Mouse (Mus musculus) kidney, postnatal 4 days (tissue): ENCODE results near the gene Trcg1.

Experiments used
- DNase-seq, 2 experiments: peaks; one replicate each; pipeline ENCODE4 v3.0.0; 2021; ENCODE audit warnings: mixed read lengths in 2 of 2

The Trcg1 gene

GRCm38 (mm10) chr9:57265125-57265524, 28.8 kb downstream of the Trcg1 start:
- no peak for DNase-seq

DNA sequence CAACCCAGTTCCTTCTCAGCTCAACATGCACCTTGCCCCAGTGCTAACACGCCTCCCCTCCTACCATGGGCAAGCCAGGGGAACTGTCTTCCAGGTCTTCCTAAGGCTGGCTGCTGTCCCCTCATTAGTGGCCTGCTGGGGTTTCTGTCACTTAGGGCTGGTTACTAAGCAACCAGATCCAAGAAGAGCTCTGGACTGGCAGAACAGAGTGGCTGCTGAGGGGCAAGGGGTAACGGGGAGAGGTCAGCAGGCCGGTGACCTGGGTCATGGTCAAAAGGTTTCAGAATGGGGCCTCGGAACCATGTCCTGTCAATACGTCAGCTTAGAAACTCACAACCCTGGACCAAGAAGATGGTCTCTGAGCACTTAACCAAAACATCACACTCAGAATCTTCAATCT, 31.1 kb downstream of the Trcg1 start:
- DNase-seq: no peak

DNA sequence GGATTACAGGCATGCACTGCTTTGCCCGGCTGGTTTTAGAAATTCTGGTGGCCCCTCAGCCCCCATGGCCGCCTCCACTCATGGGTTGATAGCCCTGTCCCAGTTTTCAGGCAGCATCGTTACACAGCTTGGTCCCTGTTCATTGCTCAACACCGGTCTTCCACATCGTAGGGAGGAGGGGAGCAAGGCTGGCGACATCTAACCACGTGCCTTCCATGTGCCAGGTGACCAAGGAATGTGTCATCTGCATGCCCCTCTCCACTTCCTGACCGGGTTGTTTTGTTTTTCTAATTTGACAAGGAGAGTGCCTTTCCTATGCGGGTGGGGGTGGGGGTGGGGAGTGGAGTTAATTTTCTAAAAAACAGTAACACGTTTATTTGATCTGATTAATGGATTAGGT, 31.7 kb downstream of the Trcg1 start:
- DNase-seq: no peak

DNA sequence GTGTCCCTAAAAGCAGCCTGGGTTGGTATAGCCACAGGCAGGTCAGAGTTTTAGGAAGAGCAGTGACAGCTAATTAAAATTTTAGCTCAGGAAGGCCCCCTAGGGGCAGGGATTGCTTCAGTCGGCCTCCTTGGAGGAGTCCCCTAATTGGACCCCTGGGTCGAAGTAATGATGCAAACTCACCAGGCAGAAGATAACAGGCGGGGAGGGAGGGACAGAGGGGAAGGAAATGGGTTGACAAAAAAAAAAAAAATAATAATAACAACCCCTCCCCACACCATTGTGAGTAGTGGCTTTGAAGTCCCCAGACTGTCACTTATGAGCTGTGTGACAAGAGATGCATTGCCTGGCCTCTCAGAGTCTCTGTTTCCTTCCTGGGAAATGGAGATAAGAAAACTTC, 32.2 kb downstream of the Trcg1 start:
- peak in 1 of 2 experiments; percentile 32 for DNase-seq

GRCm38 (mm10) chr9:57269384-57269783, 33.0 kb downstream of the Trcg1 start:
- no peak for DNase-seq

DNA sequence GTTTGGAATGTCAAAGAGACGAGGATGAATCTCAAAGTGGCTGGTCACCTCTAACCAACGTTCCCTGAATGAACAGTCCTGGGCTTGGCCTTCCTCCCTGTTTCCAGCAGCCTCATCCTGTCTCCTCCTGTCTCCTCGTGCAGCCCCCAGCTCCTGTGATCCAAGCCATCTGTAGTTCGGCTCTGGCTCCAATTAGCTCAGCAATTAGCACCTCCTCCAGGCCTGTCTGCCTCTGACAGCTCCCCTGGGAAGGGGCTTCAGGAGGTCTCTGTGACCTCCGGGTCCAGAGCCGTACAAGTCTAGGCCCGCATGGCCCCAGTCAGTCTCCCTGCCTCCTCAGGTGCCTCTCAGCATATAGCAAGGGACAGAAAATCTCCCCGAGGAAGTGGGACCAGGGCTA, 34.0 kb downstream of the Trcg1 start:
- peak; percentile 63 to 64 for DNase-seq

DNA sequence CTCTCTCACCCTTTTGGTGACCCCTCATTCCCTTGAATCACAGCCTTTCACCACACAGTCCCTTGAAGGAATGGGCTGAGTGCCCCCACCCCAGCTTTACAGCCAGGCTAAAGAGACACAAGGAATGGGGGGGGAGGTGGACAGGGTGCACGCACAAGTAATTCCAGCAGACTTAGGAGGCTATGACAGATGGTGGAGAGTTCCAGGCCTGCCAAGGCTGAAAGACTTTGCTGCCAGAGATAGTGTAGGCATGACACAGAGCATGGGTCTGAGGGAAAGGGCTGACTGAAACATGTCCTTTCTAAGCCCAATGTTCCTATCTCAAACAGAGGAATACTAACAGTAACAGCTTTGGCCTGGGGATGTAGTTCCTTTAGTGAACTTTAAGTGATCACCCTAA, 34.7 kb downstream of the Trcg1 start:
- DNase-seq: no peak

- DNase-seq: no peak
These were observed 35.6 kb downstream of the Trcg1 start for GRCm38 (mm10) chr9:57271837-57272562.

- DNase-seq: no peak
These were observed 36.8 kb downstream of the Trcg1 start for GRCm38 (mm10) chr9:57272902-57273804.

- DNase-seq: peak; percentile 46 to 60
These were observed 37.6 kb downstream of the Trcg1 start for GRCm38 (mm10) chr9:57273805-57274494.

GRCm38 (mm10) chr9:57276311-57276710, 40.0 kb downstream of the Trcg1 start:
- no peak for DNase-seq

DNA sequence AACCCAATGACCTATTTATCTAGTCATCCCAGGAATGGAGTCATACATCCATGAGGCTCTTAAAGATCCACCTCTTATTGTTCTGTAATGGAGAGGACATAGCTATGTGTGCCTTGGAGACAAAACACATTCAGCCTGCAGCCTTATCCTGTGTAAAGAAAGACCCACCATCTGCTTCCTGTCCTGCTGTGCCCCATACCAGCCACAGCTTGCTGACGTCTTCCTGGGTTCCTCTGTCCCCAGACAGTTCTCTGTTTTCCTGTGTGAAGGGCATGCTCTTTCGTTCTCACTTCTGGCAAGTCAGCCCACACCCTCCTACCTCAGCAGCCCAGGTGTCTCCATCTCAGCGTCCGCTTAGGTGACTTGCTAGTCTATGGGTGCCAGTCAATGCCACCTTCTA, 41.9 kb downstream of the Trcg1 start:
- DNase-seq: no peak

- no peak for DNase-seq
These were observed 43.1 kb downstream of the Trcg1 start for GRCm38 (mm10) chr9:57279441-57279840.

GRCm38 (mm10) chr9:57281549-57281948, 45.2 kb downstream of the Trcg1 start:
- DNase-seq: peak; percentile 70 to 78

- no peak for DNase-seq
These were observed 46.3 kb downstream of the Trcg1 start for GRCm38 (mm10) chr9:57282686-57283085.

- no peak for DNase-seq
These were observed 47.0 kb downstream of the Trcg1 start for GRCm38 (mm10) chr9:57283311-57283710.

DNA sequence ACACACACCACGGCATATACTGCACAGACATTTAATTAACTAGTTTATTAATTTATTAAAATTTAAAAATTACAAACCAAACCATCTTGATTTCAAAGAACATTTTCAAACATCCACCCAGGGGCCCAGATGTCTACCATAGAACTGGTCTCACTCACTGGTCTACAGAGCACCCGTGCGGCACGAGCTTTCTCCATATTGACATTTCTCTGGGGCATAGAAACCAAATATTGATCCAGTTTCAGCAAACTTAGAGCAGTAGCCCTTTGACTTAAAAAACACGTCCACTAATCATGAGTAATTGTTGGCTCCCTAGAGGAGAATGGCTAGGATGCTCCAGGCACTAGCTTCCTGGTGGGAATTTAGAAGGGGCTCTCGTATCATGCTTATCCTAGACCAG, 50.8 kb downstream of the Trcg1 start:
- no peak for DNase-seq

GRCm38 (mm10) chr9:57294905-57295304, 58.5 kb downstream of the Trcg1 start:
- no peak for DNase-seq

DNA sequence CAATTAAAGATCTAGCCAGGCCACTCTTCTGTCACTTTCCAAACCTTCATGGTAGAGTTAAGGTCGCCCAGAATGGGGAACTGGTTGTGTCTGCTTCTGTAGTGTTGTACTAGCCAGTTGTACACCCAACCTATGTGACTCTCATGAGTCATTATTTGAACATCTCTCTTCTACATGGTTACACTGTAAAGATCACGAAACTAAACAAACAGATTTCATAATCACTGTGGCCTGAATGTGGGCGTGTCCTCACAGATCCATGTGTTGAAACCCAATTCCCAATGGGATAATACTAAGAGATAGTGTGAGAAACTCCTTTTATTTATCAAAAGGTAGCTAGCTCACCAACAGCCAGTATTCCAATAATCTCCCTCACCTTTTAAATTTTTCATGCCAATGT, 59.3 kb downstream of the Trcg1 start:
- DNase-seq: no peak

DNA sequence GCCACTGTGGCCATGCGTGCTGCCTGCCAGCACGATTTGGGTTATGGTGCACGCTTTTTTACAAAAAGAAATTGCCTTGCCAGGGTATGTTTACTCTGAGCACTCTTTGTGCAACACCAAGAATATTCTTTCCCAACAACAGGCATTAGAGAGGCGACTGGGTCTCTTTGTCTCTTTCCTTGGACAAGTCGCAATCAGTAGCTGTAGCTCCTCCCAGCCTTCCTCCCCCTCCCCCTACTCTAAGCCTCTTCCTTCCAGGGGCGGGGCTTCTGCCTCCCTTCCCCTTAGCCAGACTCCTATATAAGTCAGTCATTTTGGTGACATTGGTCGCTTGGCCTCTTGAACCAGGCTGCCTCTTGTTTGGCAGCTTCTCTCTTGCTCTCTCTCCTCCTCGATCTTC, 59.9 kb downstream of the Trcg1 start:
- DNase-seq: peak in 1 of 2 experiments; percentile 17

DNA sequence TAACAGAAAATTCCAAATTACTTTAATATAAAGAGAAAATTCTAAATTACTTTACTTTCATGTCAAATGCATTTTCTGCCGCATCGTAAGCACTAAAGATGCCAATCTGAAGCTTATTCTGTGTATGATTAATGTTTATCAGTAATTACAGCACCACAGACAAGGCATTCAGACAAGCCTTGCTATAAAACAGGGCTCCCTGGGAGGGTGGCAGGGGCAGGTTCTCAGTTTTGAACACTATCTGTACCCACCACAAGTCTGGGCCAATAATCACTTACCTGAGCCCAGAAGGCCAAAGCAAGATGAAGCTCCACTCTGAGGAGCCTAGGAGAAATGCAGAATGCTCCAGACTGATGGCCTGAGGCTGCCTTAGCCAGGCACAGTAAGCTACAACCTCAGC, 61.6 kb downstream of the Trcg1 start:
- DNase-seq: no peak
